Mouse (Mus musculus) spleen, adult 12 weeks (tissue): Measurements from ENCODE around the gene Dact3.

ENCODE experiments used
- DNase-seq: peaks from one replicate; pipeline ENCODE4 v3.0.0; 2022; ENCODE audit warnings: low spot score

Dact3 gene

DNA sequence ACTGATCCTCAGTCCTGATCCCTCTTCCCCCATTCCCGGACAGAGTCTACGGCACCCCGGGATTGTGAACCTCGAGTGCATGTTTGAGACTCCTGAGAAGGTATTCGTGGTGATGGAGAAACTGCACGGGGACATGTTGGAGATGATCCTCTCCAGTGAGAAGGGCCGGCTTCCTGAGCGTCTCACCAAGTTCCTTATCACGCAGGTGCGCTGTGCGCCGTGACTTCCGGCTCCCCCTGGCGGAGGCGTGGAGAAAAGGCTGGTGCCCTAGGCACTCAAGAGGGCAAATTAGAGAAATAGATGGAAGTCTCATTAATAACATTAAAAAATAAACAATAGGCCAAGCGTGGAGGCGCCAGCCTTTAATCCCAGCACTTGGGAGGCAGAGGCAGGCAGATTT lies 16.8 kb upstream of the Dact3 start:
- DNase-seq: peak; percentile 21

DNA sequence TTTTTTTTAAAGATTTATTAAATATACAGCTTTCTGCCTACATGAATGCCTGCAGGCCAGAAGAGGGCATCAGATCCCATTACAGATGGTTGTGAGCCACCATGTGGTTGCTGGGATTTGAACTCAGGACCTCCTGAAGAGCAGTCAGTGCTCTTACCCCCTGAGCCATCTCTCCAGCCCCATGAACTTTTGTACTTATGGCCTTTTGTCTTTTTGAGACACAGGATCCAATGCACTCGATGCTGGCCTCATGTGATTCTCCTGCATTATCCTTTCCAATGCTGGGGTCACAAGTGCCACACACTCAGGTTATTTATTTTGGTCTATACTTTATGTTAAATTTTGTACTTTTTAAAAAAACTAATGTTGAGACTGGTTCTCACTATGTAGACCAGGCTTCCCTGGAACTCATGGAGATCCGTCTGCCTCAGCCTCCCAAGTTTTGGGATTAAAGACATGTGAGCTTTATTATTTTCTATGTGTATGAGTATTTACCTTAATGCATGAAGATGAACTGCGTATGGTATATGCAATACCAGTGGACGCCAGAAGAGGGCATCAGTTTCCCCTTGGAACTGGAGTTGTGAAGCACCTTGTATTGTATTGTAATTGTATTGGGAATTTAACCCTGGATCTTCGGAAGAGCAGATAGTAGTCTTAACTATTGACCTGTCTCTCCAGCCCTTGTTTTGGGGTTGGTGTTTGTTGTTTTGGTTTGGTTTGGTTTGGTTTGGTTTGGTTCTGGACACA lies 15.0 kb upstream of the Dact3 start:
- DNase-seq: peak; percentile 36

DNA sequence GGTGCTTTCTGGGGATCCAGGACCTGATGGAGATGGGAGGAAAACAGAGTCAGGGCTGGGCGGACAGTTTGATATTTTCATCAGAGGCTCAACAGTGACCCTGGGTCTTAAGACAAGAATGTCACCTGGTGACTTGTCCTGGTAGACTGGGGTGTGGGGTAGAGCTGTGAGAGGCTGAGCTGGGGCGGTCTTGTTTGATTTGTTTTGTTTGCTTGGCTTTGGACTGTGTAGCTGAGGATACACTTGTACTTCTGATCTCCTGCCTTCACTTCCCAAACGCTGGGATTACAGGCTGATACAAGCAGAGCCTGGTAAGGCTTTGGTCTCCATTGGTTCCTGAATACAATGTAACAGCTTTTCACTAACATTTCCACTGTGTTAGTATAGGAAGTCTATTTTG lies 7.6 kb upstream of the Dact3 start:
- no peak for DNase-seq

DNA sequence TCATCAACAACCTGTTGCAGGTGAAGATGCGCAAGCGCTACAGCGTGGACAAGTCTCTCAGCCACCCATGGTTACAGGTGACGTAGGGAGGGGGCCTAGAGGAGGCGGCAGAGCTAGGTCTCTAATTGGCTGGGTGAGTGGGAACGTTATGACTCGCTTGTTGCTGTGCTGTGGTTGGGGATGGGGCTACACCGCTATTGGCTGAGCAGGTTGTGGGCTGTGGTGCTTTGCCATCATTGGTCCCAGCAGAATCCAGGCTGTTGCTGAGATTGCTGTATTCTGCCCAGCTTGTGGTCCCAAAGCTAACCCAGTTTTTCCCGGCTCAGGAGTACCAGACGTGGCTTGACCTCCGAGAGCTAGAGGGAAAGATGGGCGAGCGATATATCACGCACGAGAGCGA lies 5.6 kb upstream of the Dact3 start:
- no peak for DNase-seq

DNA sequence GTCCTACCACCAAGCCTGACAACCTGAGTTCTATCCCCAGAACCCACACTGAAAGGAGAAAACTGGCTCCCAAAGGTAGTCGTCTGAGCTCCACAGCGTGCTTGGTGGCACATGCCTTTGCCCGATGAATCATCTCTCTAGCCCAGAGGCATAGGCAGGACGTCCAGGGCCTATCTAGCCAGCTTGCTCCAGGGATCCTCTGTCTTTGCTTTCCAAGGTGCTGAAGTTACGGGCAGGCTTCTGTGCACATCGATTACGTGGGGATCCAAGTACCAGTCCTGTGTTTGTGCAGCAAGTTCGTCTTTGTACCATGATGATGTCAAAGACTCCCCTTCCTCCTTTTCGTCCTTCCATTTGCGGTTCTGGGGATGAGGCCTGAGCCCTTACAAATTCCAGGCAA lies 3.5 kb upstream of the Dact3 start:
- DNase-seq: no peak

DNA sequence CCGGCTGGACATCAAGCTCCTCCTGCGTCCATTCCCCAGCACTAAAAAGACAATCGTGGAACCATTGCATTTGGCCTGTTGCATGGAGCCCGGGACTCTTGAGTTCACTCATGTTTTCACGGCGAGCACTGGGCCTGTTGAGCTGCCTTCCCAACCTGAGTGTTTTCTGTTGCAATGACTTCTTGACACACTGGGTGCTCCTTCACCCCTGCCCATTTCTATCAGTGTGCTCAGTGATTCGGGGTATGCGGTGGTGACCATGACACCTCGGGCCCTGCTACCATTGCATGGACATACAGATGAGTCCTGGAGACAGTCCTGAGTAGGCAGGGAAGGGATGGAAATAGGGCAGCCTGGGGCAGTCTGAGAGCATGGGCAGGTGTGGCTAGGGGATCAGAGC lies 2.6 kb upstream of the Dact3 start:
- DNase-seq: no peak

DNA sequence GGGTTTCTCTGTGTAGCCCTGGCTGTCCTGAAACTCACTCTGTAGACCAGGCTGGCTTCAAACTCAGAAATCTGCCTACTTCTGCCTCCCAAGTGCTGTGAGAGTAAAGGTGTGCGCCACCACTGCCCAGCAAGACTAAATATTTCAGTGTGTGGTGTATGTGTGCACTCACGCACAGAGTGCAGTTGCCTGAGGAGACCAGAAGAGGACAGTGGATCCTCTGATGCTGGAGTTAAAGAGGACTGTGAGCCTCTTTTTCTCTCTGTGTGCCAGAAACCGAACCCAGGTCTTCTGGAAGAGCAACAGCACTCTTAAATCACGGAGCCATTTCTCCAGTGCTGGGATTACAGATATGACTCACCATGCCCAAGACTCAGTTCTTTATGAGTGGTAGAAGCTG lies 1.7 kb upstream of the Dact3 start:
- DNase-seq: no peak

DNA sequence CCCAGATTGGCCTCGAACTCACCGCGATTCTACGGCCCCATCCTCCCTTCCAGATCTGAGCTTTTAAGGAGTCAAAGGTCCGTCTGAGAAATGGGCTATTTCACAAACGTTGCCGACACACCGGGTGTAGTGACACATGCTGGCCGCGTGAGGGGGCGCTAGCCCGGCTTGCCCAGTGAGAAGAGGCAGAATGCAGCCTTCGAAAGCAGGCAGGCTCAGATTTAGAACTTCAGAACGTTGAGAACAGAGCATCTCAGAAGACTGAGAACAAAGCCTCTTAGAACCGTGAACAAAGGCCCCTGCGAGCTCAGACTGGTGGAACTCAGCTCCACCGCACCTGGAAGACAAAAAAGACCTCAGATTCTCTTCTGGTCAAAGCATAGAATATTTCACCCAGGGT lies 927 bp upstream of the Dact3 start:
- DNase-seq: peak; percentile 68

DNA sequence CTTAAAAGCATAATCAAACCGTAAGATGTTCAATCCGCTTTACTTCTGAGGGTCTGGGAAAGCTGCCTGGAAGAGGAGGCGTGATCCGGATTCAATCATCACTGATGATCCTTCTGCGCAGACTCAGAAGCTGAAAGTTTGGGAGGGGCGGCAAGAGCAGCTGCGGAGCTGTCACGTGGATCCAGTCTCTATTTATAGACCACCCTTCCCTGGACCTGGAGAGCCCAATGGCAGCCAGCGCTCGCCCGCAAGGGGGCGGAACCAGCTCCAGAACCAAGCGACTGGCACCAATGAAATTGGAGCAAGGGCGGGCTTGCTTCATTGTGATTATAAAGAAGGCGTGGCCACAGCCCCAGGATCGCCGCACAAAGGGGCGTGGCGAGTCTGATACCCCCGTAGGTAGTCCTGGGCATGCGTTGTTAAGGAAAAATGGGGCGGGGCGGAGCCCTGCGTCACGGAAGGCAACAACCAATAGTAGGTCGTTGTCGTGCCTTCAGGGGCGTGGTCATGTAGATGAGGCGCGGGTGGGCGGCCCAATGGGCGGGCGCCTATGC lies 284 bp upstream of the Dact3 start:
- peak; percentile 94 for DNase-seq

DNA sequence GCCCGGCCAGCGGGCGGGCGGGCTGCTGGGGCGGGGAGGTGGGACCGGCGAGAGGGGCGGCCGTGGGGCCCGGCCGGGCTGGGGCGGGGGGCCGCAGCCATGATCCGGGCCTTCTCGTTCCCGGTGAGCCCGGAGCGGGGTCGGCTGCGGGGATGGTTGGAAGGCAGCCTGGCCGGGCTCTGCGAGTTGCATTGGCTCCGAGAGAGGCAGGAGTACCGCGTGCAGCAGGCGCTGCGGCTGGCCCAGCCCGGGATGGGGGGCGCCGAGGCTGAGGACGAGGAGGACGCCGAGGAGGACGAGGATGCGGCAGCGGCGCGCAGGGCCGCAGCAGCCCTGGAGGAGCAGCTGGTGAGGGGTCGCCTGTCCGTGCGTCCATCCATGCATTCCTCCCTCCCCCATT lies 209 bp downstream of the Dact3 start:
- no peak for DNase-seq

DNA sequence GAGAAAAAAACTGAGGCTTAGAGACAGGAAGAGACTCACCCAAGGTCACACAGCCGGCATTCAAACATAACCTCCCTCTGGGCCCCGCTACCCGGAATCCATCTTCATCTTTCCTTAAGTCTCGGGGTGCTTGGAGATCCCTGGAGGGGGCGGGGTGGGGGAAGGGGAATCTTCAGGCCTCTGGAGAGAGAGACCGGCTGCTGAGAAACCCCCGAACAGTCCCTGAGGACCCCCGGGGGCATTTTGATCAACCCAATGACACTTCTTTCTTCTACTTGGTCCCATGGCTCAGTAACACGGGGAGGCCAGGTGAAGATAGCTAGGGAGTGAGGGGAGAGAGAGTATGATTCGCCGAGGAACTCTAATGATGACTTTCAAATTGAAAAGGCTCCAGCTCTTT lies 889 bp downstream of the Dact3 start:
- no peak for DNase-seq

DNA sequence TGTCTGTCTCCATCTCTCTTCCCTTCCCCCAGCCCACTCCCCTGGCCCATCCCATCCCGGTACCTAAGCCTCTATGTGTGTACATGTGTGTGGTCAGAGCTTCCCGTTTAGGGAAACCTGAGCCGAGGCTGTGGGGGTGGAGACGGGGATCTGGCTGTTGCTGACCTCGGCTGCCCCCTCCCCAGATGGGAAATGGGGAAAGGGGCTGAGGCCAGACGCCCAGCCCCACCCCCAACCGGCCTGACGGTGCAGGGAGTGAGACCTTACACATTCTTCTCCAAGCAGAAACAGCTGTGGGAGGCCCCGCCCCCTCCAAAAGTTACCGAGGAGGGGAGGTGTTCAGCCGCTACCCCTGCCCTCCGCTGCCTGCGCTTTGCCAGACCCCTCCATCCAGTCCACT lies 1.5 kb downstream of the Dact3 start:
- no peak for DNase-seq

DNA sequence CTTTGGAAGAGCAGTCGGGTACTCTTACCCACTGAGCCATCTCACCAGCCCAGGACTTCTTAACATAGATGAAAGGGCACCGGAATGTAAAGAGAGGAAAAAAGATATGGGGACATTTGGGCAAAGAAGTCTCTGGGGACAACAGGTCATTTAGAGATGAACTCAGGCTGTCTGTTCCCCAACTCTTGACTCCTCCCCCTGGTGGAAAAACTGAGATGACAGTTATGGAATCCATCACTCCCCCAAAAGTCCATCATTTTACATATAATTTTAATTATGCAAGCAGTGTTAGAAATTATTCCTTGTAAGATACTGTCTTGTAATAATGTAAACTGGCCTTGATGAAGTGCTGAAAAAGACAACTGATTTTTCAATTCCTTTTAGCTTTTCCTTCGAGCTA lies 2.6 kb downstream of the Dact3 start:
- no peak for DNase-seq

DNA sequence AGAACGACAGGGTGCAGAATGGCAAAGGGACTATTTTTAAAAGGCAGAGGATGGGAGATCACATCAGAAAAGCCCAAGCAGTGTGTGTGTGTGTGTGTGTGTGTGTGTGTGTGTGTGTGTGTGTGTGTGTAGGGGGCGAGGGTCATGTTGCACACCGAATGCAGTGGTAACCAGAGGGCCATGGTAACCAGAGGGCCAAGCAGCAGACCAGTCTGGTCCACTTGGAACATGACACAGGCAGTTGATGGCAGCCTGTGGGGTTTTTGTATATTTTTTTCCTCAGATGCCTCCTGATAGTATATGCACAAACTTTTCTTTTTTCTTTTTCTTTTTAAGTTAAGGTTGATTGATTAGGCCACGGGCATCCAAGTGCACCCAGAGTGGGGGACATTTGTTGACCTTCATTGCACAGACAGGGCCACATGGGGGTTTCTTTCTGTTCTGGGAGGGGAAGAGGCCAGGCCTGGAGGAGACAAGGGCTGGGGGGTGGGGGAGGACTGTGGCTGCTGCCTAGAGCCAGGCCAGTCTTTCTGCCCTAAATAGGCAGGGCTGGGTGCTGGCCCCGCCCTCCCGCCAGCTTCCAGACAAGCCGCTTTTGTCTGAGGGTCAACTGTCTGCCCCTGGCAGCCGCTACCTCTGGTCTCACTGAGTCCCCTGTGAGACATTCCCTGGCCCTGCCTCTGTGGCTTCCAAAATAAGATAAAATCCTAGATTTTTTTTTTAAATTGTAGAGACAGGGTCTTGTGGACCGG lies 4.9 kb downstream of the Dact3 start:
- no peak for DNase-seq

DNA sequence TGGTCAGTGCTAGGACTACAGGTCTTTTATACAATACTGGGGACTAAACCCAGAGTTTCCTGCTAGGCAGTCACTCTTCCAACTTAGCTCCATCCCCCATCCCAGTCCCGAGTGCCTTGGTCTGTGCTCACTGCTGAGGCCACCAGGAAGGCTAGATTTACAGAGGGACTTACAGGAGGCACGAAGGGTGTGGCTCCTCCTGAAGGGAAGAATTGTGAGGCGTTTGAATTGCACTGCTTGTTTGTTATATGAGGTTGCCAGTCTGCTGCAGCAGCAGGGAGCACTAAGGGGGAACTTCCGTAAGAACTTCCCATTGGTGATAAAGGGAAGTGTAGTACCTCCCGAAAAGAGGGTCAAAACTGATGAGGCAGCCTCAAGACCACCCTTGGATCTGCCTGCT lies 5.5 kb downstream of the Dact3 start:
- DNase-seq: no peak

DNA sequence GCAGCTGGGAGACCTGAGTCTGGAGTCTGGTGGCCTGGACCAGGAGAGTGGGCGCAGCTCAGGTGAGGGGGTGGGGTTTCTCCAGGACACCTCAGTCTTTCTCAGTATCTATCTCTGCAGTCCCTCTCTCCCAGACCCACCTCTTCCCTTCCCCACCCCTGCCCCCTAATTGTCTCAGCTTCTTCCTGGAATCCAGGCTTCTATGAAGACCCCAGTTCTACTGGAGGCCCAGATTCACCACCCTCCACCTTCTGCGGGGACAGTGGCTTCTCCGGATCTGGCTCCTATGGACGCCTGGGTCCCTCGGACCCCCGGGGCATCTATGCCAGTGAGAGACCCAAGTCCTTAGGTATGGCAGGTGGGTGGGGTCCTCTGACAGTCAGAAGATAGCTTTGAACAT lies 8.0 kb downstream of the Dact3 start:
- no peak for DNase-seq

DNA sequence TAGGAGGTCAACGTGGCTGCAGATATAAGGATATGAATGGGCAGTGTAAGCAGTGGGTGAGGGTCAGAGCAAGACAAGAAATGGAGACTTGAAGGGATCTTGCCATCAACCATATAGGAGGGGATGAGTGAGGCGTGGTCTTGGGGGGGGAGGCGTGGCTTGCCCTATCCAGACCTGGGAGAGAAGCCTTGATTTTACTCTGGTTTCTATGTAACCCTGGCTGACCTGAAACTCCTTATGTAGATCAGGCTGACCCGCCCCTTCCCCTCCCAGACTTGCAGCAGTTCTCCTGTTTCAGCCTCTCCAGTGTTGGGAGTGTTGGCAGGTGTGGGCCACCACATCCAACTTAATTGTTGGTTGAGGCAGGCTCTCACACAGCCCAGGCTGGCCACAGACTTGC lies 9.2 kb downstream of the Dact3 start:
- DNase-seq: no peak

DNA sequence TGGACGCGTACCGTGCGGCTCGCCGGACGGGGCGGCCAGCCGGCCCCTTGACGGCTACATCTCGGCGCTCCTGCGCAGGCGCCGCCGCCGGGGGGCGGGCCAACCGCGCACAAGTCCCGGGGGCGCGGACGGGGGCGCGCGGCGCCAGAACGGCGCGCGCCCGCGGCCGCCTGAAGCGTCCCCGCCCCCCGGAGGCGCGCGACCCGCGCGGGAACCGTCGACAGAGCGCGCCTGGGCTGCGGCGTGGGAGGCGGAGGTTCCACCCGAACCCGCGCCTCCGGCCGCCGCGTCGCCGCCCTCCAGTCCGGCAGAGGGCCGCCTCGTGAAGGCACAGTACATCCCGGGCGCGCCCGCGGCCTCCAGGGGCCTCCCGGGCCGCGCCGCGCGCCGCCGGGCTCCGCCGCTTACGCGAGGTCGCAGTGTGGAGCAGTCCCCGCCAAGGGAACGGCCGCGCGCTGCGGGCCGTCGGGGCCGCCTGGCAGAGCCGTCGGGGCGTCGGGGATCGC lies 10.2 kb downstream of the Dact3 start:
- no peak for DNase-seq

DNA sequence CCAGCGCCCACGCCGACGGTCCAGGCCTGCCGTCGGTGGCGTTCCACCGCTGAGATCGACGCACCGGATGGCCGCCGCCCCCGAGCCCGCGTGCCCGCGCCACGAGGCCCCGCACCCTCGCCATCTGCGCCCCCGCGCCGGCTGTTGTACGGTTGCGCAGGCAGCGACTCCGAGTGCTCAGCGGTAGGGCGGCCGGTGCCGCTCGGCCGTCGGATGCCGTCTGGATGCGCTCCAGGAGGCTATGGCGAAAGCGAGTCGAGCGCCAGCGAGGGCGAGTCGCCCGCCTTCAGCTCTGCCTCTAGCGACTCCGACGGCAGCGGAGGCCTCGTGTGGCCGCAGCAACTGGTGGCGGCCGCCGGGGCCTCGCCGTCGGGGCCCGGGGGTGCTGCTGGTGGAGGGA lies 10.8 kb downstream of the Dact3 start:
- no peak for DNase-seq

DNA sequence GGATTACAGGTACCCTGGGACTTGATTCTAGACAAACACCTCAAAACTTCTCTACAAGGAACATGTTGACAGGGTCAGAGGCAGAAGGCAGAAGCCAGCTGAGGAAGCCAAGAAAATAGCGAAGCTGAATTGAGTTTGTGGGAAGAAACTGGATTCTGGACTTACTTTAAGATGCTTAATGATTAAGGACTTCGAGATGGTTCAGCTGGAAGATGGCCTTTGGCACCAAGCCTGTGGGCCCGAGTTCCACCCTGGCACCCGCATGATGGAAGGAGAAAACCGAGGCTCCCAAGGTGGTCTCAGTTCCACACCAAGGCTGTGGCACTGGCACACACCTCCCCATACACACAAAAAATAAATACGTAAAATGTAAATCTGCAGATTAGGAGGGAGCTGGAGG lies 15.4 kb downstream of the Dact3 start:
- DNase-seq: no peak

DNA sequence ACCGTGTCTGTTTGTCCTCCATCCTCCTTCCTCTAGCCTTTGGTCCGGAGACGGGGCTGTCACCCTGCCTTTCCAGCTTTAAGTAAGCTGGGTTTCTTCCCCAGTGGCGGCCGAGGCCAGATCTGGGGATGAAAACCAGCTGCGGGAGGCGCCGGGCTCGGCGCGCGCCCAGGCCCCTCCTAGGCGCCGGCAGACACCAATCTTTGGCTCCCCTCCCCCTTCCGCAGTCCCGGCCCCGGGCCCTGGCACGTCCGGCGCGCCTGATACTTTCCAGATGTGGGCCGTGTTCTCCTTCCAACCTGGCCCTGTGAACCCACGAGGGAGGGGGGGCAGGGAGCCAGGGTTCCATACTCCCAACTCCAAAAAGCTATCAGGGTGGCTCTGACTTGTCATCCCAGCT lies 15.8 kb downstream of the Dact3 start:
- no peak for DNase-seq

DNA sequence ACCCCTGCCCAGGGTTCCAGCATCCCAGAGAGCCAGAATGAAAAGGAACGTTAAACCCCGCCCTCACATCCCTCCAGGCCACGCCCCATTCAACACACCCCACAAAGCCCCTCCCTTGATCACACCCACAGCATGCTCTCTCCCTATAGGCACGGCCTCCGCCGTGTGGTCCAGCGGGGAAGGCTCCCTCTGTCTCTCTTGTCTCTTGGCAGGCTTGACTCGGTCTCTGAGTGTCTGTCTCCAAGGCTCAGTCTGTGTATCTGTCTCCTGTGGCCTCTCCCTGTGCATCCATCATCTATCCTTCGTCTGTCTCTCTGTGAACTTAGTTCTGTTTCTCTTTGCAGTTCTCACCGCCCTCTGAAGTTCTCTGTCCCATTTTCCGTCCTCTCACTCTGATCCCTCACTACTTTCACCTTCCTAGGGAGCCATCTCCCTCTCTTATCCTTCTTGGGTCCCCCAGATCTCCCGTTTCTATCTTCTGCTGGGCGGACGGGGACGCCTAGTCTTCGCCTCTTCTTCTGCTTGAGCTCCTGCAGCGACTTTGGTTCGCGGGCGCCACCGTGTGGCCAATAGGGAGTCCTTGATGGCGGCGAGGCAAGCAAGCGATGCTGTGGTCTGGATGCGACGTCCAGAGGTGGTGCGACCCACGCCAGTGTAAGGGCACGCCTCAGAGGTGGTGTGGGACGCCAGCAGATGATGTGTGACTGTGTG lies 16.7 kb downstream of the Dact3 start, which contains the start of gene Gng8:
TSS of gene Gng8 (plus strand) at position 146 of the 711 bp plus-strand sequence.
- peak; percentile 74 for DNase-seq

DNA sequence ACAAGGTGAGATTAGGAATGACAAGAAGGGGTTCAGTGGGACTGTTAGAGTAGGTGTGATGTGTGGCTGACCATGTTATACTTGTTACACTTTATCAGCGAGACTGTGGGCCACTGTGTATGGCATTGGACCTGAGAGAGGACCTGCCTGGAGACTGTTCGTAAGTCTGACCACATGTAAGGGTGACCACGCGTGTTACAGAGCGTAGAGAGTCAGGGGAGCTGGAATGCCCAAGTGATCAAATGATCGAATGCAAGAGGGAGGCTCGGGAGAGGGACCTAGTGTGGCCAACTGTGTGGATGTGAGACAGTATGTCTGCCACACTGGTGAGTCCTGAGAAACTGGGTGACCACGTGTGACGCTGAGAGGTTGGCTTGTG lies 17.2 kb downstream of the Dact3 start:
- DNase-seq: no peak
